Mouse (Mus musculus) olfactory bulb, adult 2 months (tissue): ENCODE data around the gene Akr1c13. TPM values are rescaled to one million over a fixed set of nuclear protein-coding genes. Genes with fewer than 3 reads are reported as not detected.
A peak's percentile ranks its signal among the peaks of the same experiment; 100 is the strongest.
"Not testable (repeated sequence)": the region's sequence is repeated elsewhere in the genome, so short reads cannot be mapped to it uniquely, and the experiment has no call there.

Source experiments
- H3K27ac ChIP-seq: fragments of 200-500 bp; 2 replicates; pipeline ENCODE4 v1.5.1; 2012; ENCODE audit warnings: low read depth, low read length; ENCODE audit not compliant: insufficient read depth
- H3K4me1 ChIP-seq: fragments of 200-500 bp; 2 replicates; pipeline ENCODE4 v1.6.1; 2012; ENCODE audit warnings: low read length; ENCODE audit not compliant: control insufficient read depth, insufficient read depth
- H3K4me3 ChIP-seq: fragments of 200-500 bp; 2 replicates; pipeline ENCODE4 v1.5.1; 2012; ENCODE audit warnings: mild to moderate bottlenecking, low read depth, low read length, moderate library complexity; ENCODE audit not compliant: insufficient read depth
- CTCF ChIP-seq: fragments of 200-500 bp; IDR thresholded peaks from 2 replicates; pipeline ENCODE4 v1.5.1; 2012; ENCODE audit warnings: low read depth, mild to moderate bottlenecking, low read length, moderate library complexity; ENCODE audit not compliant: insufficient read depth
- POLR2A ChIP-seq: fragments of 200-500 bp; IDR thresholded peaks from 2 replicates; pipeline ENCODE4 v1.6.1; 2012; ENCODE audit warnings: mild to moderate bottlenecking, low read depth, low read length, moderate library complexity; ENCODE audit not compliant: insufficient read depth
- WGBS: fragments of 180-500 bp; shearing (Covaris S2); methylation state at CpG from one replicate; pipeline ENCODE4 v1.1.7; 2018; 5-methylcytosine and 5-hydroxymethylcytosine counted together
- polyA plus RNA-seq: library from polyadenylated mRNA; stranded (reverse); fragments of >200 nt; gene quantifications from 2 replicates; pipeline ENCODE4 v1.2.4, GENCODE M21; 2012; ENCODE audit warnings: low replicate concordance; ENCODE audit not compliant: missing spikeins, insufficient read depth, insufficient read length

The Akr1c13 gene
- polyA plus RNA-seq: not detected in 2 replicates

GRCm38 (mm10) chr13:4190904-4191303, at the start of gene Akr1c13:
Akr1c13 (plus strand) TSS chr13:4191150.
- H3K27ac ChIP-seq: no peak within 1 kb of the TSS
- no peak within 1 kb of the TSS for H3K4me3 ChIP-seq
- TF ChIP-seq CTCF (no peak), POLR2A (no peak)
- no peaks in the 10 kb centered on the region for H3K4me1 ChIP-seq
- WGBS: 44% methylated on average over 3 of the region's 3 CpGs

DNA sequence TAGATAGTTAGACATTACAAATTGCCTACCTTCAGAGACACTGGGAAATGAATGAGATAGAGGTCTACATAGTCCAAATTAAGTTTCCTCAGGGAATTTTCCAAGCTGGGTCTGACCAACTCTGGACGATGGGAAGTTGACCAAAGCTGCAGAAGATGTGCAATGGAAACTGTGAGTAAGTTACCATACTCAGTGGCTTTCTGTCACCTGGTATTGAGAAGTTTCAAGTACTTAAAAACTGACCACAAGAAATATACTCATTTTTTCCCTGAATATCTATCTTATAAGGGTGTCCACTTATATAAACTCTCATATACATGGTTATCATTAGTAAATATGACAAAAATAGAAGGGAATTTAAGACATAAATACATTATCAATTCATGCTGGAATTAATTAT, 46.7 kb upstream of the Akr1c13 start:
- H3K4me3 ChIP-seq: no peak overlapping the region
- no peak for TF ChIP-seq CTCF
- TF ChIP-seq POLR2A: no peak
- 84% methylated on average over 1 of the region's 1 CpGs for WGBS
- no peak overlapping the region for H3K27ac ChIP-seq
- no peaks in the 10 kb centered on the region for H3K4me1 ChIP-seq

DNA sequence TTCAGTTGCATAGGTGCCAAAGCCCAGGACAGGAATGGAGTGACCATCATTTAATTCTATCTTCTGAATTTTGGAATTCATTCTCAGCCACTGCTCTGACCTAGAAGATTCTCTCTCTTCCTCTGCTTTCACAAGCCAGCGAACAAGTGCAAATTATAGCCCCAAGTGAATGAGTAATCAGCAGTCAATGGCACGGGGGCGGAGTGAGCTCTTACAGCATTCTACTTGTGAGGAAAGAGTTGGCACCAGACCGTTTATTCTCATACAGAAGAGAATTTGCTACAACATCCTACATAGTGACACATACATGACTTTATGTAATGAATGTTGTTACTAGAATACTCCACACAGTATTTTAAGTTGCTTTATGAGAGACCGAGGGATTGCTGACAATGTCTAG, 40.4 kb upstream of the Akr1c13 start, which contains the start of gene Akr1c18:
Gene Akr1c18 (minus strand): TSS at position 137 of the 400 bp plus-strand sequence.
- H3K4me1 ChIP-seq: no peaks in the 10 kb centered on the region
- 0 out of 2 replicates have a peak within 1 kb of the TSS, but pooled peaks have one; percentile 12 for H3K27ac ChIP-seq
- WGBS: 16% methylated on average over 5 of the region's 5 CpGs
- TF ChIP-seq CTCF (no peak), POLR2A (no peak)
- H3K4me3 ChIP-seq: no peak within 1 kb of the TSS

DNA sequence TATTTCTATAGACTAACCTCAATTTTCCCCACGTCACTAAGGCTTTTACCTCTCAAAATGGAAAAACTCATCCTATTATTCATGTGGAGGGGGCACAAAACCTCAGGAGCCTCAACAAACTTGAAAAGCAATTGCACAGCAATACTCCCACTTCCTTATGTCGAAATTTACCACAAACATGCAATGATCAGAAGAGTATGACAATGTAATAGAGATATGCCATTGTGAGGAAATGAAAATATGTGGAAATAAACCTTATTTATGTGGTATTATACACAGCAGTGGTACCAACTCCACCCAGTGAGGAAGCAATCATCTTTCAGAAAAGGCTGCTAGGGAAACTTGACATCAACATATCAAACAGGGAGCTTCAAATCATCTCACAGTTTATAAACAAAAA, 38.0 kb upstream of the Akr1c13 start:
- H3K27ac ChIP-seq: no peak overlapping the region
- no peak overlapping the region for H3K4me3 ChIP-seq
- TF ChIP-seq CTCF (no peak), POLR2A (no peak)
- 78% methylated on average over 2 of the region's 2 CpGs for WGBS
- H3K4me1 ChIP-seq: no peaks in the 10 kb centered on the region

DNA sequence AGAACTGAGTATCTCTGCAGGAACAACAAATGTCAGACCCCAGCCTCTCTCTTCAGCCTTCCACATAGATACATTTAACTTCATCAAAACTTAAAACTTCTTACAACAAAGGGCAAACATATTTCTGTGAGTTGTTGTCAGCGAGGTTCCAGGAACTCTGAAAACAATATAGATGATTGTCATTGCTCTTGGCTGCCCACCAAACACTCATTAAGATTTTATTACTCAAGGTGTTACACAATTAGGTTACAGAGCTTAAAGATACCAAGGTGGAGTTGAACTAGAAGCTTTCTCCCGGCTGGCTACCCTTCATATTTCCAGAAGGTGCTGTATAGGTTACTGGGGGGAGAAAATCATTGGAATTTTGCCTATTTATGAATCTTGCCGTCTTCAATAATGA, 37.4 kb upstream of the Akr1c13 start:
- H3K4me3 ChIP-seq: no peak overlapping the region
- TF ChIP-seq POLR2A (no peak), CTCF (no peak)

GRCm38 (mm10) chr13:4155286-4155685, 35.7 kb upstream of the Akr1c13 start:
- no peaks in the 10 kb centered on the region for H3K4me1 ChIP-seq
- WGBS: 46% methylated on average over 2 of the region's 2 CpGs
- H3K4me3 ChIP-seq: no peak overlapping the region
- TF ChIP-seq POLR2A: no peak
- no peak for TF ChIP-seq CTCF
- no peak overlapping the region for H3K27ac ChIP-seq

More for the DNA sequence above, 37.4 kb upstream of the Akr1c13 start:
- WGBS: 76% methylated on average over 3 of the region's 3 CpGs
- Histone ChIP-seq H3K4me1 (no peaks in the 10 kb centered on the region), H3K27ac (no peak overlapping the region)

- Histone ChIP-seq H3K4me3 (no peak overlapping the region), H3K27ac (no peak overlapping the region), H3K4me1 (no peaks in the 10 kb centered on the region)
- 43% methylated on average over 1 of the region's 1 CpGs for WGBS
- no peak for TF ChIP-seq CTCF
- no peak for TF ChIP-seq POLR2A
Observed at GRCm38 (mm10) chr13:4168006-4168405, 22.9 kb upstream of the Akr1c13 start.

DNA sequence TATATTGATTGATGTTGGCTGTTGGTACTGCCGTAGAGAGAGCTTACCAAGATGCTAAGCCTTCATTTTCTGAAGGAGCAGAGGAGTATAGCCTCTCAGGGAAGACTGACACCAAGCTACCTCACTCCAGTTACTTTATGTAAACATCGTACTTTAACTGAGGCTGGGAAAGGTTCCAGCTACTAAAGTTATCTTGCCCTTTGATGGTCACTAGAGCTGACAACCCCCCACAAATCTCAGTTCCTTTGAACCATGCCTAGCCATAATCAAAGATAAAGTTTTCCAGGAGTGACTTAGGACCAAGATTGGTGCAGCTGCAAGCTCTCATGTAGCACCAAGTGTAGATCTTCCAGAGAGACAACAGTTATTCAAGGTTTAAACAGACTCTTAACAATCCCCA, 18.0 kb upstream of the Akr1c13 start:
- 77% methylated on average over 2 of the region's 2 CpGs for WGBS
- Histone ChIP-seq H3K27ac (no peak overlapping the region), H3K4me1 (no peaks in the 10 kb centered on the region), H3K4me3 (no peak overlapping the region)
- TF ChIP-seq CTCF (no peak), POLR2A (no peak)

DNA sequence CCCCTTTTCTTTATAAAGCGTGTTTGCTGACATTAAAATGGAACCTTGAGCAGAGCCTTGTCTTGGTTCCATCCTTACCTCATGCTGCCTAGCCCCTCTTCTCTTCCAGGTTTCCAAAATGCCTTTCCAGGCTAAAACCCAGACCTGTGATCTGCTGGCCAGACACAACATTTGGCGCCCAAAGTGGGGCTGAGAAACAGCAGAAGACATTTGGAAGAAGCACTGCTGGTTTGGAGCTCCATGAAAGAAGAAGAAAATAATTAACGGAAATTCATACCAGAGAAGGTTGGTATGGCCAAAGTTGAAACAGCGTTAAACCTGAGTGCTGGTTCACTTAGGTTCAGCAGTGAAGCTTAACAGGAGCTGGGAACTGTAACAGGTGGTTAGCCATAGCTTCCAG, 9.6 kb upstream of the Akr1c13 start:
- H3K27ac ChIP-seq, H3K4me1 ChIP-seq, H3K4me3 ChIP-seq: not testable (repeated sequence)
- WGBS: 97% methylated on average over 4 of the region's 4 CpGs

GRCm38 (mm10) chr13:4183116-4183515, 7.8 kb upstream of the Akr1c13 start:
- H3K4me1 ChIP-seq: no peaks in the 10 kb centered on the region
- 57% methylated on average over 9 of the region's 9 CpGs for WGBS

GRCm38 (mm10) chr13:4186641-4187411, 4.1 kb upstream of the Akr1c13 start:
- not testable (repeated sequence) for H3K27ac ChIP-seq, H3K4me1 ChIP-seq, H3K4me3 ChIP-seq
- WGBS: 84% methylated on average over 7 of the region's 7 CpGs

More at GRCm38 (mm10) chr13:4183116-4183515, 7.8 kb upstream of the Akr1c13 start:
- TF ChIP-seq CTCF: no peak
- no peak for TF ChIP-seq POLR2A
- no peak overlapping the region for H3K27ac ChIP-seq
- no peak overlapping the region for H3K4me3 ChIP-seq
